Mouse (Mus musculus) fat pad, adult 2 months (tissue): Measurements from ENCODE around the gene C1qtnf1.

ENCODE experiments used
- DNase-seq: peaks from one replicate; pipeline ENCODE4 v3.0.0-alpha.2; 2011; ENCODE audit warnings: low read depth, low spot score; ENCODE audit errors: extremely low read depth

Gene C1qtnf1

GRCm38 (mm10) chr11:118410073-118410444 lies 17.9 kb upstream of the C1qtnf1 start:
- DNase-seq: no peak

- no peak for DNase-seq
These were observed 17.5 kb upstream of the C1qtnf1 start for GRCm38 (mm10) chr11:118410479-118410878.

GRCm38 (mm10) chr11:118411271-118411670 lies 16.7 kb upstream of the C1qtnf1 start:
- no peak for DNase-seq

GRCm38 (mm10) chr11:118412601-118413000 lies 15.4 kb upstream of the C1qtnf1 start:
- no peak for DNase-seq

GRCm38 (mm10) chr11:118413055-118413454 lies 14.9 kb upstream of the C1qtnf1 start:
- no peak for DNase-seq

GRCm38 (mm10) chr11:118414270-118414669 lies 13.7 kb upstream of the C1qtnf1 start:
- no peak for DNase-seq

- no peak for DNase-seq
These were observed 12.4 kb upstream of the C1qtnf1 start for GRCm38 (mm10) chr11:118415630-118416029.

- DNase-seq: no peak
These were observed 12.0 kb upstream of the C1qtnf1 start for GRCm38 (mm10) chr11:118416046-118416445.

- no peak for DNase-seq
These were observed 10.5 kb upstream of the C1qtnf1 start for GRCm38 (mm10) chr11:118417496-118417895.

GRCm38 (mm10) chr11:118418442-118418833 lies 9.6 kb upstream of the C1qtnf1 start:
- DNase-seq: no peak

GRCm38 (mm10) chr11:118418834-118419504 lies 9.0 kb upstream of the C1qtnf1 start, which contains the start of gene Cant1:
Gene Cant1, minus strand, starts transcription at chr11:118419086.
- DNase-seq: peak; percentile 78

- DNase-seq: no peak
These were observed 7.7 kb upstream of the C1qtnf1 start for GRCm38 (mm10) chr11:118420261-118420660.

GRCm38 (mm10) chr11:118423266-118423971 lies 4.6 kb upstream of the C1qtnf1 start:
- no peak for DNase-seq

- no peak for DNase-seq
These were observed 3.2 kb upstream of the C1qtnf1 start for GRCm38 (mm10) chr11:118424621-118425335.

GRCm38 (mm10) chr11:118426765-118427164 lies 1.2 kb upstream of the C1qtnf1 start:
- DNase-seq: no peak

GRCm38 (mm10) chr11:118427266-118427779 lies 680 bp upstream of the C1qtnf1 start:
- no peak for DNase-seq

- DNase-seq: no peak
These were observed 461 bp downstream of the C1qtnf1 start for GRCm38 (mm10) chr11:118428460-118428868.

- DNase-seq: no peak
These were observed 1.1 kb downstream of the C1qtnf1 start for GRCm38 (mm10) chr11:118428944-118429709.

- no peak for DNase-seq
These were observed 2.4 kb downstream of the C1qtnf1 start for GRCm38 (mm10) chr11:118430291-118430885.
